Mouse (Mus musculus): ENCODE measurements around the gene 4930568D16Rik.

Gene 4930568D16Rik

DNA sequence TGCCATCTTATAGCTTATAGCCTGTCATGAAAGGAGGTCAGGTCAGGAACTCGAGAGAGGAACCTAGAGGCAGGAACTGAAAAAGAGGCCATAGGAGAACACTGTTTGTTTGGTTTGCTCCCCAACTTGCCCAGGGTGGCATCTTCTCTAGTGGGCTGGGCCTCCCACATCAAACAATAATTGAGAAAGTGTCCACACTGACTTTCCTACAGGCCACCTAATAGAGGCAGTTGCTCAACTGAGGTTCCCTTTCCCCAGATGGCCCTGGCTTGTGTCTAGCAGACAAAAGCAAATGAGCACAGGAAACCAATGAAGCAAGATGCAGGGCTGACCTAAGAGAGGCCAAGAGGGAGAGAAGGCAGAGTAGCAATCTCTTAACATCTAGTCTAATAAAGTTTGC is 59.4 kb downstream of the 4930568D16Rik start:
- DNase-seq (ENCODE audit: extremely low read depth, insufficient read length, low spot score) = no peak
